Mouse (Mus musculus): Measurements from ENCODE around the gene Slc7a11. TPM values are rescaled to one million over a fixed set of nuclear protein-coding genes. Genes with fewer than 3 reads are reported as not detected.
A peak's percentile ranks its signal among the peaks of the same experiment; 100 is the strongest.

The Slc7a11 gene
- polyA plus RNA-seq, 1 experiment from 2014 or later = 2.4 TPM

GRCm38 (mm10) chr3:50388288-50388687 lies 55.1 kb downstream of the Slc7a11 start:
- no peaks in the 10 kb centered on the region for H3K4me1 ChIP-seq (replicated peaks; ENCODE audit: control insufficient read depth, insufficient read depth)
- H3K4me3 ChIP-seq (ENCODE audit: low read depth, low read length) = no peak overlapping the region
- TF ChIP-seq EP300 (optimal IDR thresholded peaks at IDR 0.05) (no peak), CTCF (IDR thresholded peaks at IDR 0.05; ENCODE audit: low read depth) (no peak)
- no peaks in the 10 kb centered on the region for H3K27me3 ChIP-seq (ENCODE audit: control insufficient read depth, insufficient read depth, low read length)
- H3K27ac ChIP-seq (replicated peaks) = no peak overlapping the region
- ATAC-seq (ENCODE audit: low FRiP score, low TSS enrichment) = no peak
- DNase-seq (ENCODE audit: low spot score) = no peak
- WGBS = 67% methylated on average over 9 of the region's 9 CpGs
- H3K36me3 ChIP-seq (ENCODE audit: control insufficient read depth, insufficient read depth, low read length) = no peaks in the 10 kb centered on the region
- no peak overlapping the region for H3K4me2 ChIP-seq (replicated peaks; ENCODE audit: low read depth)
- no peaks in the 10 kb centered on the region for H3K9me3 ChIP-seq (ENCODE audit: control insufficient read depth, low read length)
- no peak overlapping the region for H3K9ac ChIP-seq (ENCODE audit: low read length)

GRCm38 (mm10) chr3:50387280-50387679 lies 56.1 kb downstream of the Slc7a11 start:
- no peak for ATAC-seq (ENCODE audit: low FRiP score, low TSS enrichment)
- Histone ChIP-seq H3K4me3 (ENCODE audit: low read depth, low read length) (no peak overlapping the region), H3K27ac (replicated peaks) (no peak overlapping the region), H3K9ac (ENCODE audit: low read length) (no peak overlapping the region), H3K4me2 (replicated peaks; ENCODE audit: low read depth) (no peak overlapping the region), H3K4me1 (replicated peaks; ENCODE audit: control insufficient read depth, insufficient read depth) (no peaks in the 10 kb centered on the region), H3K36me3 (ENCODE audit: control insufficient read depth, insufficient read depth, low read length) (no peaks in the 10 kb centered on the region), H3K9me3 (ENCODE audit: control insufficient read depth, low read length) (no peaks in the 10 kb centered on the region), H3K27me3 (ENCODE audit: control insufficient read depth, insufficient read depth, low read length) (no peaks in the 10 kb centered on the region)
- DNase-seq (ENCODE audit: low spot score) = no peak
- 60% methylated on average over 4 of the region's 4 CpGs for WGBS
- TF ChIP-seq EP300 (optimal IDR thresholded peaks at IDR 0.05) (no peak), CTCF (IDR thresholded peaks at IDR 0.05; ENCODE audit: low read depth) (no peak)

GRCm38 (mm10) chr3:50386561-50387221 lies 56.7 kb downstream of the Slc7a11 start:
- Histone ChIP-seq H3K27me3 (ENCODE audit: control insufficient read depth, insufficient read depth, low read length) (no peaks in the 10 kb centered on the region), H3K27ac (replicated peaks) (no peak overlapping the region), H3K4me2 (replicated peaks; ENCODE audit: low read depth) (no peak overlapping the region), H3K9me3 (ENCODE audit: control insufficient read depth, low read length) (no peaks in the 10 kb centered on the region), H3K4me1 (replicated peaks; ENCODE audit: control insufficient read depth, insufficient read depth) (no peaks in the 10 kb centered on the region), H3K4me3 (ENCODE audit: low read depth, low read length) (no peak overlapping the region), H3K9ac (ENCODE audit: low read length) (no peak overlapping the region), H3K36me3 (ENCODE audit: control insufficient read depth, insufficient read depth, low read length) (no peaks in the 10 kb centered on the region)
- ATAC-seq (ENCODE audit: low FRiP score, low TSS enrichment) = no peak
- no peak for DNase-seq (ENCODE audit: low spot score)
- TF ChIP-seq EP300 (optimal IDR thresholded peaks at IDR 0.05) = no peak
- WGBS = 76% methylated on average over 5 of the region's 5 CpGs

GRCm38 (mm10) chr3:50386066-50386465 lies 57.3 kb downstream of the Slc7a11 start:
- no peak overlapping the region for H3K4me3 ChIP-seq (ENCODE audit: low read depth, low read length)
- no peak overlapping the region for H3K4me2 ChIP-seq (replicated peaks; ENCODE audit: low read depth)
- no peak for ATAC-seq (ENCODE audit: low FRiP score, low TSS enrichment)
- TF ChIP-seq EP300 (optimal IDR thresholded peaks at IDR 0.05) (no peak), CTCF (IDR thresholded peaks at IDR 0.05; ENCODE audit: low read depth) (no peak)
- H3K27me3 ChIP-seq (ENCODE audit: control insufficient read depth, insufficient read depth, low read length) = no peaks in the 10 kb centered on the region
- no peak overlapping the region for H3K9ac ChIP-seq (ENCODE audit: low read length)
- DNase-seq (ENCODE audit: low spot score) = no peak
- no peak overlapping the region for H3K27ac ChIP-seq (replicated peaks)
- H3K9me3 ChIP-seq (ENCODE audit: control insufficient read depth, low read length) = no peaks in the 10 kb centered on the region
- H3K36me3 ChIP-seq (ENCODE audit: control insufficient read depth, insufficient read depth, low read length) = no peaks in the 10 kb centered on the region
- no peaks in the 10 kb centered on the region for H3K4me1 ChIP-seq (replicated peaks; ENCODE audit: control insufficient read depth, insufficient read depth)
- WGBS = 78% methylated on average over 6 of the region's 6 CpGs

- Histone ChIP-seq H3K9me3 (ENCODE audit: control insufficient read depth, low read length) (no peaks in the 10 kb centered on the region), H3K4me3 (ENCODE audit: low read depth, low read length) (no peak overlapping the region), H3K27me3 (ENCODE audit: control insufficient read depth, insufficient read depth, low read length) (no peaks in the 10 kb centered on the region), H3K27ac (replicated peaks) (no peak overlapping the region), H3K4me1 (replicated peaks; ENCODE audit: control insufficient read depth, insufficient read depth) (no peaks in the 10 kb centered on the region), H3K4me2 (replicated peaks; ENCODE audit: low read depth) (peak overlapping the region; percentile 52), H3K9ac (ENCODE audit: low read length) (no peak overlapping the region), H3K36me3 (ENCODE audit: control insufficient read depth, insufficient read depth, low read length) (no peaks in the 10 kb centered on the region)
- DNase-seq (ENCODE audit: low spot score) (no peak), ATAC-seq (ENCODE audit: low FRiP score, low TSS enrichment) (0 out of 2 replicates have a peak, but pooled peaks have one; percentile 60)
- WGBS = 39% methylated on average over 5 of the region's 5 CpGs
- peak; percentile 51 for TF ChIP-seq CTCF (IDR thresholded peaks at IDR 0.05; ENCODE audit: low read depth)
- no peak for TF ChIP-seq EP300 (optimal IDR thresholded peaks at IDR 0.05)
These were observed 60.7 kb downstream of the Slc7a11 start for GRCm38 (mm10) chr3:50382729-50383128.

- ATAC-seq (ENCODE audit: low FRiP score, low TSS enrichment) = peak; percentile 73
- peak; percentile 37 for DNase-seq (ENCODE audit: low spot score)
These were observed 61.3 kb downstream of the Slc7a11 start for GRCm38 (mm10) chr3:50381861-50382693.

More at GRCm38 (mm10) chr3:50381861-50382693, 61.3 kb downstream of the Slc7a11 start:
- Histone ChIP-seq H3K4me1 (replicated peaks; ENCODE audit: control insufficient read depth, insufficient read depth) (no peaks in the 10 kb centered on the region), H3K4me2 (replicated peaks; ENCODE audit: low read depth) (peak overlapping the region; percentile 52), H3K4me3 (ENCODE audit: low read depth, low read length) (peak overlapping the region; percentile 39), H3K9me3 (ENCODE audit: control insufficient read depth, low read length) (no peaks in the 10 kb centered on the region), H3K27ac (replicated peaks) (no peak overlapping the region; the same call in 1 of the 2 replicates), H3K27me3 (ENCODE audit: control insufficient read depth, insufficient read depth, low read length) (no peaks in the 10 kb centered on the region), H3K36me3 (ENCODE audit: control insufficient read depth, insufficient read depth, low read length) (no peaks in the 10 kb centered on the region), H3K9ac (ENCODE audit: low read length) (no peak overlapping the region; the same call in 1 of the 2 replicates)
- WGBS = 12% methylated on average over 22 of the region's 22 CpGs
- no peak for TF ChIP-seq CTCF (IDR thresholded peaks at IDR 0.05; ENCODE audit: low read depth)
